Mouse (Mus musculus): ENCODE measurements around the gene Sod3. TPM values are rescaled to one million over a fixed set of nuclear protein-coding genes. Genes with fewer than 3 reads are reported as not detected.
A peak's percentile ranks its signal among the peaks of the same experiment; 100 is the strongest.

Gene Sod3
- polyA plus RNA-seq (2014; fragmentation: Nextera tagmentation; extraction: Ambion mirVana): 0.77 and 1.4 TPM in 2 replicates

GRCm38 (mm10) chr5:52363468-52364150 lies at the start of gene Sod3:
Gene Sod3, plus strand, starts transcription at chr5:52363791.
- DNase-seq (peak; percentile 35), ATAC-seq (ENCODE audit: low FRiP score, low TSS enrichment) (no peak)
- 19% methylated on average over 11 of the region's 11 CpGs for WGBS

GRCm38 (mm10) chr5:52316926-52317325 lies 46.7 kb upstream of the Sod3 start:
- Histone ChIP-seq H3K9me3 (ENCODE audit: control insufficient read depth, low read length) (no peaks in the 10 kb centered on the region), H3K27me3 (ENCODE audit: control insufficient read depth, insufficient read depth, low read length) (no peaks in the 10 kb centered on the region), H3K9ac (replicated peaks; ENCODE audit: low read length) (no peak overlapping the region), H3K4me2 (ENCODE audit: low read length) (no peak overlapping the region), H3K36me3 (ENCODE audit: control insufficient read depth, insufficient read depth, low read length) (no peaks in the 10 kb centered on the region), H3K4me1 (ENCODE audit: control insufficient read depth, insufficient read depth, low read length) (no peaks in the 10 kb centered on the region), H3K27ac (replicated peaks; ENCODE audit: low read depth, low read length) (no peak overlapping the region), H3K4me3 (replicated peaks; ENCODE audit: low read depth, low read length) (no peak overlapping the region)
- no peak for ATAC-seq (ENCODE audit: low FRiP score, low TSS enrichment)
- 96% methylated on average over 7 of the region's 7 CpGs for WGBS
- no peak for DNase-seq

More at GRCm38 (mm10) chr5:52363468-52364150, at the start of gene Sod3:
- Histone ChIP-seq H3K4me3 (replicated peaks; ENCODE audit: low read depth, low read length) (no peak within 1 kb of the TSS), H3K9ac (replicated peaks; ENCODE audit: low read length) (no peak within 1 kb of the TSS), H3K36me3 (ENCODE audit: control insufficient read depth, insufficient read depth, low read length) (no peaks in the 10 kb centered on the region), H3K9me3 (ENCODE audit: control insufficient read depth, low read length) (no peaks in the 10 kb centered on the region), H3K27ac (replicated peaks; ENCODE audit: low read depth, low read length) (no peak within 1 kb of the TSS), H3K4me2 (ENCODE audit: low read length) (no peak within 1 kb of the TSS), H3K27me3 (ENCODE audit: control insufficient read depth, insufficient read depth, low read length) (peaks cover 3% of the 10 kb centered on the region; the same call in 1 of the 2 replicates), H3K4me1 (ENCODE audit: control insufficient read depth, insufficient read depth, low read length) (peaks cover 9% of the 10 kb centered on the region)

- 83% methylated on average over 8 of the region's 8 CpGs for WGBS
- ATAC-seq (ENCODE audit: low FRiP score, low TSS enrichment) (no peak), DNase-seq (no peak)
- no peaks in the 10 kb centered on the region for H3K9me3 ChIP-seq (ENCODE audit: control insufficient read depth, low read length)
- H3K27me3 ChIP-seq (ENCODE audit: control insufficient read depth, insufficient read depth, low read length): no peaks in the 10 kb centered on the region
- no peaks in the 10 kb centered on the region for H3K4me1 ChIP-seq (ENCODE audit: control insufficient read depth, insufficient read depth, low read length)
- H3K4me2 ChIP-seq (ENCODE audit: low read length): no peak overlapping the region
- H3K9ac ChIP-seq (replicated peaks; ENCODE audit: low read length): no peak overlapping the region
- H3K27ac ChIP-seq (replicated peaks; ENCODE audit: low read depth, low read length): no peak overlapping the region
- no peak overlapping the region for H3K4me3 ChIP-seq (replicated peaks; ENCODE audit: low read depth, low read length)
- no peaks in the 10 kb centered on the region for H3K36me3 ChIP-seq (ENCODE audit: control insufficient read depth, insufficient read depth, low read length)
Measured at GRCm38 (mm10) chr5:52319499-52319898, 44.1 kb upstream of the Sod3 start.

GRCm38 (mm10) chr5:52332120-52332519 lies 31.5 kb upstream of the Sod3 start:
- 7% methylated on average over 8 of the region's 8 CpGs for WGBS
- Histone ChIP-seq H3K4me3 (replicated peaks; ENCODE audit: low read depth, low read length) (no peak overlapping the region), H3K9me3 (ENCODE audit: control insufficient read depth, low read length) (no peaks in the 10 kb centered on the region), H3K27ac (replicated peaks; ENCODE audit: low read depth, low read length) (no peak overlapping the region), H3K36me3 (ENCODE audit: control insufficient read depth, insufficient read depth, low read length) (no peaks in the 10 kb centered on the region), H3K4me2 (ENCODE audit: low read length) (no peak overlapping the region), H3K4me1 (ENCODE audit: control insufficient read depth, insufficient read depth, low read length) (no peaks in the 10 kb centered on the region), H3K9ac (replicated peaks; ENCODE audit: low read length) (no peak overlapping the region), H3K27me3 (ENCODE audit: control insufficient read depth, insufficient read depth, low read length) (no peaks in the 10 kb centered on the region)
- DNase-seq: peak; percentile 5
- ATAC-seq (ENCODE audit: low FRiP score, low TSS enrichment): no peak

GRCm38 (mm10) chr5:52335590-52335989 lies 28.0 kb upstream of the Sod3 start:
- 80% methylated on average over 3 of the region's 3 CpGs for WGBS
- H3K4me1 ChIP-seq (ENCODE audit: control insufficient read depth, insufficient read depth, low read length): no peaks in the 10 kb centered on the region

GRCm38 (mm10) chr5:52339134-52339533 lies 24.5 kb upstream of the Sod3 start:
- ATAC-seq (ENCODE audit: low FRiP score, low TSS enrichment) (no peak), DNase-seq (no peak)
- H3K27ac ChIP-seq (replicated peaks; ENCODE audit: low read depth, low read length): no peak overlapping the region
- WGBS: 94% methylated on average over 2 of the region's 2 CpGs
- H3K4me3 ChIP-seq (replicated peaks; ENCODE audit: low read depth, low read length): no peak overlapping the region
- H3K9me3 ChIP-seq (ENCODE audit: control insufficient read depth, low read length): no peaks in the 10 kb centered on the region
- H3K36me3 ChIP-seq (ENCODE audit: control insufficient read depth, insufficient read depth, low read length): no peaks in the 10 kb centered on the region
- no peaks in the 10 kb centered on the region for H3K27me3 ChIP-seq (ENCODE audit: control insufficient read depth, insufficient read depth, low read length)
- H3K4me1 ChIP-seq (ENCODE audit: control insufficient read depth, insufficient read depth, low read length): no peaks in the 10 kb centered on the region
- H3K9ac ChIP-seq (replicated peaks; ENCODE audit: low read length): no peak overlapping the region
- no peak overlapping the region for H3K4me2 ChIP-seq (ENCODE audit: low read length)

More at GRCm38 (mm10) chr5:52335590-52335989, 28.0 kb upstream of the Sod3 start:
- no peaks in the 10 kb centered on the region for H3K9me3 ChIP-seq (ENCODE audit: control insufficient read depth, low read length)
- H3K4me2 ChIP-seq (ENCODE audit: low read length): no peak overlapping the region
- H3K4me3 ChIP-seq (replicated peaks; ENCODE audit: low read depth, low read length): no peak overlapping the region
- H3K27me3 ChIP-seq (ENCODE audit: control insufficient read depth, insufficient read depth, low read length): no peaks in the 10 kb centered on the region
- ATAC-seq (ENCODE audit: low FRiP score, low TSS enrichment): no peak
- no peak overlapping the region for H3K9ac ChIP-seq (replicated peaks; ENCODE audit: low read length)
- no peaks in the 10 kb centered on the region for H3K36me3 ChIP-seq (ENCODE audit: control insufficient read depth, insufficient read depth, low read length)
- no peak overlapping the region for H3K27ac ChIP-seq (replicated peaks; ENCODE audit: low read depth, low read length)
- no peak for DNase-seq

- Histone ChIP-seq H3K4me1 (ENCODE audit: control insufficient read depth, insufficient read depth, low read length) (no peaks in the 10 kb centered on the region), H3K4me2 (ENCODE audit: low read length) (no peak overlapping the region), H3K9ac (replicated peaks; ENCODE audit: low read length) (no peak overlapping the region), H3K4me3 (replicated peaks; ENCODE audit: low read depth, low read length) (no peak overlapping the region), H3K27me3 (ENCODE audit: control insufficient read depth, insufficient read depth, low read length) (no peaks in the 10 kb centered on the region), H3K36me3 (ENCODE audit: control insufficient read depth, insufficient read depth, low read length) (no peaks in the 10 kb centered on the region), H3K27ac (replicated peaks; ENCODE audit: low read depth, low read length) (no peak overlapping the region), H3K9me3 (ENCODE audit: control insufficient read depth, low read length) (no peaks in the 10 kb centered on the region)
- ATAC-seq (ENCODE audit: low FRiP score, low TSS enrichment) (no peak), DNase-seq (no peak)
- 78% methylated on average over 2 of the region's 2 CpGs for WGBS
Measured at GRCm38 (mm10) chr5:52346890-52347289, 16.7 kb upstream of the Sod3 start.

- Histone ChIP-seq H3K4me1 (ENCODE audit: control insufficient read depth, insufficient read depth, low read length) (no peaks in the 10 kb centered on the region), H3K36me3 (ENCODE audit: control insufficient read depth, insufficient read depth, low read length) (no peaks in the 10 kb centered on the region), H3K9me3 (ENCODE audit: control insufficient read depth, low read length) (no peaks in the 10 kb centered on the region), H3K4me2 (ENCODE audit: low read length) (no peak overlapping the region), H3K4me3 (replicated peaks; ENCODE audit: low read depth, low read length) (no peak overlapping the region), H3K27me3 (ENCODE audit: control insufficient read depth, insufficient read depth, low read length) (no peaks in the 10 kb centered on the region), H3K27ac (replicated peaks; ENCODE audit: low read depth, low read length) (no peak overlapping the region), H3K9ac (replicated peaks; ENCODE audit: low read length) (no peak overlapping the region)
- no peak for ATAC-seq (ENCODE audit: low FRiP score, low TSS enrichment)
- WGBS: 93% methylated on average over 2 of the region's 2 CpGs
- no peak for DNase-seq
Measured at GRCm38 (mm10) chr5:52350451-52350850, 13.1 kb upstream of the Sod3 start.

- H3K9me3 ChIP-seq (ENCODE audit: control insufficient read depth, low read length): no peaks in the 10 kb centered on the region
- no peak overlapping the region for H3K27ac ChIP-seq (replicated peaks; ENCODE audit: low read depth, low read length)
- ATAC-seq (ENCODE audit: low FRiP score, low TSS enrichment) (no peak), DNase-seq (no peak)
- no peaks in the 10 kb centered on the region for H3K4me1 ChIP-seq (ENCODE audit: control insufficient read depth, insufficient read depth, low read length)
- no peak overlapping the region for H3K9ac ChIP-seq (replicated peaks; ENCODE audit: low read length)
- WGBS: 94% methylated on average over 2 of the region's 2 CpGs
- no peak overlapping the region for H3K4me3 ChIP-seq (replicated peaks; ENCODE audit: low read depth, low read length)
- H3K36me3 ChIP-seq (ENCODE audit: control insufficient read depth, insufficient read depth, low read length): no peaks in the 10 kb centered on the region
- H3K4me2 ChIP-seq (ENCODE audit: low read length): no peak overlapping the region
- no peaks in the 10 kb centered on the region for H3K27me3 ChIP-seq (ENCODE audit: control insufficient read depth, insufficient read depth, low read length)
Measured at GRCm38 (mm10) chr5:52351561-52351960, 12.0 kb upstream of the Sod3 start.
